In genomic region chr3:149333607-149334006, GRCm38 (mm10) we compare ENCODE assay signal across 17 mouse cellular contexts.
"Had no signal": no experiment of that assay in that cellular context is flagged by ENCODE, and none has a peak within 500 bp of the region (broad histone marks: within the 10 kb centered on the region; RNA-seq: fewer than 3 reads in every experiment).

No protein-coding gene starts in this region.

- H3K4me1 ChIP-seq: liver, embryonic 15.5 days; neural tube, embryonic 15.5 days had no signal

- H3K27ac ChIP-seq: kidney, postnatal 0 days; layer of hippocampus, adult 2 months; limb, embryonic 10.5 days; limb, embryonic 13.5 days; liver, embryonic 12.5 days; liver, embryonic 15.5 days; macrophage; neural tube, embryonic 12.5 days; neural tube, embryonic 15.5 days had no signal

- H3K27me3 ChIP-seq: liver, embryonic 15.5 days; neural tube, embryonic 15.5 days had no signal

- H3K36me3 ChIP-seq: limb, embryonic 10.5 days; limb, embryonic 13.5 days; liver, embryonic 12.5 days; liver, embryonic 15.5 days; neural tube, embryonic 12.5 days; neural tube, embryonic 15.5 days had no signal

- DNase-seq: kidney, adult 2 months; kidney, postnatal 25 days; layer of hippocampus, adult 9-11 months; liver; lung, adult 2 months; thymus, adult 18-20 months; thymus, postnatal 36 days had no signal

- H3K9me3 ChIP-seq: limb, embryonic 10.5 days; limb, embryonic 13.5 days; liver, embryonic 12.5 days; liver, embryonic 15.5 days; neural tube, embryonic 12.5 days; neural tube, embryonic 15.5 days had no signal

- H3K9ac ChIP-seq: limb, embryonic 13.5 days; liver, embryonic 12.5 days; liver, embryonic 15.5 days; neural tube, embryonic 12.5 days; neural tube, embryonic 15.5 days had no signal

- H3K4me3 ChIP-seq: layer of hippocampus, adult 2 months; limb, embryonic 10.5 days; limb, embryonic 13.5 days; liver, embryonic 12.5 days; liver, embryonic 15.5 days; neural tube, embryonic 12.5 days; neural tube, embryonic 15.5 days had no signal

- H3K4me2 ChIP-seq: limb, embryonic 13.5 days; liver, embryonic 12.5 days; liver, embryonic 15.5 days; neural tube, embryonic 12.5 days; neural tube, embryonic 15.5 days had no signal

- ATAC-seq: intestine, postnatal 0 days; liver, embryonic 12.5 days had no signal
